Mouse (Mus musculus): Measurements from ENCODE around the gene Anxa9.

Gene Anxa9

GRCm38 (mm10) chr3:95313476-95313875 lies 6.5 kb upstream of the Anxa9 start:
- DNase-seq = no peak

- DNase-seq = no peak
These were observed 5.6 kb upstream of the Anxa9 start for GRCm38 (mm10) chr3:95312623-95313022.

- peak; percentile 64 for DNase-seq
These were observed 4.2 kb upstream of the Anxa9 start for GRCm38 (mm10) chr3:95310968-95311882.

- no peak for DNase-seq
These were observed 3.5 kb upstream of the Anxa9 start for GRCm38 (mm10) chr3:95310496-95310895.

DNA sequence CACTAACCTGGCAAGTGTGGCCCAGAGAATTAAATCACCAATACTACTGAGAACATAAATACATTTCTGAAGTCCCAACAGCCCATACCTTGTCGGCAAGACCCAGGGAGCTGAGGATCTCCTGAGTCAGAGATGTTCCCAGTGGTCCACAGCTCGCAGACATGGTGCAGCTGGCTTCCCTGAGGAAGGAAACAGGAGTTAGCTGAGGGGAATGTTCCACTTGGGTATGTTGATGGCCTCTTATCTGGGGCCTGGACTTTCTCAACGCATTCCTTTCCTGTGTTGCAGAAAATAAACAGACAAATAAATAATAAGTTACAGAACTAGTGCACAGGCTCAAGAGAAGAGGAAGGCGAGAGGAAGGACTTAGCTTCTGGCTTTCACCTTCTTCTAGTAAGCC lies 732 bp downstream of the Anxa9 start:
- no peak for DNase-seq

- DNase-seq = no peak
These were observed 5.7 kb downstream of the Anxa9 start for GRCm38 (mm10) chr3:95301204-95301796.

DNA sequence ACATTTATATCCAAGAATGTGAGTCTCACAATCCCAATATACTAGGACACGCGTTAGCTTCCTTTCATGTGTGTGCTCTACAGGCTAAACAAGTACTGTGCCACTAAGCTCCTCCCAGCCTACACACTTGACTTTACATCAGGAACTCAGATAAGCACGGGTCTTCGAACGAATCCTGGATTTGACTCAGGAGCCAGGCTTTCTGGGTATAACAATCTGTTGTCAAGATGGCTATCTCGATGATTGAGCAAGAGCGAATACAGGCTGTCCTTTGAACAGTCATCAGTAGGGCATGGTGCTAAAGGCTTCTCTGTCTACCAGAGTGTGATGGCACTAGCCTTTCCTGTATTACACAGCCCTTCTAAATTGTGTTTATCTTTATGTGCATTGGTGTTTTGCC lies 9.0 kb downstream of the Anxa9 start:
- DNase-seq = no peak

DNA sequence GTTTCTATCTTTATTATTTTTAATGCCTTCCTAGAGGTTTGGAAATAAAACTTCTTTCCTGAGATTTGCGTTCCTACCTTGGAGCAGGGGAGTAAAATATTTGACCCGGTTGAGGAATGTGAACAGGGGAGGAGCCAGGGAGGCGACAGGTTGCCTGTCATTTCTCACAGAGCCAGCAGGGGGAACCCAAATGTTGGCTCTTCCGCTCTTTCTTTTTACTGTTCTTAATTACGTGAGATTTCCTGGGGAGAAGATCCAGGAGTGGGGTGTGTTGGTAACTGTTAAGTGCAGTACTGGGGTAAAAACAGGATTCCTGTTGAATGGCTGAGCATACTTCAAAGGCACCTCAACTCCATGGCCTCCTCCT lies 10.9 kb downstream of the Anxa9 start:
- DNase-seq = no peak

- no peak for DNase-seq
These were observed 11.5 kb downstream of the Anxa9 start for GRCm38 (mm10) chr3:95295321-95296102.

- DNase-seq = no peak
These were observed 12.3 kb downstream of the Anxa9 start for GRCm38 (mm10) chr3:95294718-95295117.

GRCm38 (mm10) chr3:95294316-95294715 lies 12.7 kb downstream of the Anxa9 start:
- DNase-seq = no peak

- no peak for DNase-seq
These were observed 13.4 kb downstream of the Anxa9 start for GRCm38 (mm10) chr3:95293537-95293936.

DNA sequence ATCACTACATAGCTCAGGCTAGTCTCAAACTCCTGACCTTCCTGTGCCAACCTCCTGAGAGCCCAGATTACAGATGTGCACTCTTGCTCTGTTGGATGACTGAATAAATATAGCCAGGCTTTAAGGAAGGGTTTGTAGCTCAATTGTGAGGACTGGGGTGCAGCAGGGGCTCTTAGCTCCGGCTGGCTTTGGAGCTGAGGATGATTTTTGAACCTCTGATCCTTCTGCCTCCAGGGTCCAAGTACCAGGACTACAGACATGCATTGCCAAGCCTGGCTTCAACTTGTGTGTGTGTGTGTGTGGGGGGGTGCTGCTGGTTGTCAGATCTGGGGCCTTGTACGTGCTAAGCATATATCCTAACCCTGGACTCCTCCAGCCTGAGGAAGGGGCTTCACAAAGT lies 14.1 kb downstream of the Anxa9 start:
- no peak for DNase-seq

- no peak for DNase-seq
These were observed 15.9 kb downstream of the Anxa9 start for GRCm38 (mm10) chr3:95291041-95291440.

GRCm38 (mm10) chr3:95290156-95290555 lies 16.8 kb downstream of the Anxa9 start:
- DNase-seq = no peak

DNA sequence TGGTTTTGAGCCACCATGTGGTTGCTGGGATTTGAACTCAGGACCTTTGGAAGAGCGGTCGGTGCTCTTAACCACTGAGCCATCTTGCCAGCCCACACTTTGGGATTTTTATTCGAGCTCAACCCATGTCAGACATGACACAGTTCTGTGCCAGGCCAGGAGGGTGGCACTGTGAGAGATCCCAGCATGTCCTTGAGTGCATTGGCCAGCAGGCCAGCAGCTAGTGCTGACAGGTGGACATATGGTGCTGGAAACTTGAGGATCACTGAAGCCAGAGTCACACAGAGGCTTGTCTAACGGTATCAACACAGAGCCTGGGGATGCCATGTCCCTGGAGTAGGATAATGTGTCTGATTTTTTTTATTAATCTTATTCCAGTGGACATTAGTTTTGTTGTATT lies 17.6 kb downstream of the Anxa9 start:
- DNase-seq = peak; percentile 80

GRCm38 (mm10) chr3:95287541-95287940 lies 19.4 kb downstream of the Anxa9 start:
- no peak for DNase-seq

GRCm38 (mm10) chr3:95286510-95286909 lies 20.5 kb downstream of the Anxa9 start:
- DNase-seq = no peak

DNA sequence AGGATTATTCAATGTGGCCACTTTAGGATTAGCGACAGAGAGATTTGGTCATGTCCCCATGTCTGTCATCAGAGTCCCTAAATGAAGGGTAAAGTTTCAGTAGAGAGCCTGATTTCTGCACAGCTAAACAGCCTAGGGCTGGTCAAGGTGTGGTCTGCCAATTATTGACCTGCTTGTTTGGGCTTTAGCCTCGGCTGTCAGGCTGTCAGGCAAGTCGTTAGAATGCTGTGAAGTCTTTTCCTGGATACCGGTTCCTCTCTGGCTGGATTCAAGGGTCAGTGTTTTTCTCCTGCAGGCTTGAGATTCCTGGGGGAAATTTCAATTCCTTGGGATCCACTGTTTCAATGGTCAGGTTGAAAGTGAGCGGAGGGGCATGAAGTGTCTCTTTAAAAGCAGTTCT lies 21.0 kb downstream of the Anxa9 start:
- DNase-seq = no peak

- no peak for DNase-seq
These were observed 21.6 kb downstream of the Anxa9 start for GRCm38 (mm10) chr3:95285390-95285789.

- DNase-seq = no peak
These were observed 22.3 kb downstream of the Anxa9 start for GRCm38 (mm10) chr3:95284501-95285281.

- DNase-seq = no peak
These were observed 22.9 kb downstream of the Anxa9 start for GRCm38 (mm10) chr3:95284062-95284461.

GRCm38 (mm10) chr3:95283589-95283941 lies 23.4 kb downstream of the Anxa9 start:
- no peak for DNase-seq
